In the genomic region with DNA sequence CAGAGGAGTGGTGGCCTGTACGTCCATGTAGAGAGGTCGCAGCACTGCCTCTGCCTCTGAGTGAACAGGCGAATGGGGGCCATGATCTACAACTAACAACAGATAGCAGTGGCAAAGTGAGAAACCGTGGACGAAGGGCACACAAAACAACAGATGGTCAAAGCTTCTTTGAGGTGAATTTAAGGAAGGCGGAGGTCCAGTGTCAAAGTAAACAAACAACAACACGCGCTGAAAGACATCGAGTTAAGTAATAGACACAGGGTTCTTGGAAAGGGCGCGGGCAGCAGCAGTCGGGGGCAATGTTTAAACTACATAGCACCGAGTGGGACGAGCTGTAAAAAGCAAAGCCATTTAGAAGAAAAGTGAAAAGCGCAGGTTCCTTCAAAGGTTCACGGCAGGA, we compare ENCODE assay signal across 8 mouse cellular contexts. TPM values are rescaled to one million over a fixed set of nuclear protein-coding genes. Genes with fewer than 3 reads are reported as not detected.
A peak's percentile ranks its signal among the peaks of the same experiment; 100 is the strongest.
DNase-seq lines count a peak whose midpoint lies in the region; ATAC-seq and TF ChIP-seq lines count a peak whose summit lies in the region.

No protein-coding gene starts in this region.

- peak overlapping the region; percentile 81 for H3K4me2 ChIP-seq in limb, embryonic 14.5 days (replicated peaks; ENCODE audit: low read depth, low read length, severe bottlenecking)

- H3K27me3 ChIP-seq in C2C12 (ENCODE audit: control insufficient read depth, insufficient read depth, insufficient read length): no peaks in the 10 kb centered on the region
- H3K27me3 ChIP-seq in erythroblast, embryonic 14.5 days (ENCODE audit: control insufficient read depth): no peaks in the 10 kb centered on the region
- no peaks in the 10 kb centered on the region for H3K27me3 ChIP-seq in limb, embryonic 14.5 days (ENCODE audit: control insufficient read depth, insufficient read depth, low read length)

- peaks cover 46% of the 10 kb centered on the region for H3K36me3 ChIP-seq in C2C12 (ENCODE audit: control insufficient read depth, insufficient read depth)
- peaks cover 67% of the 10 kb centered on the region for H3K36me3 ChIP-seq in erythroblast, embryonic 14.5 days (ENCODE audit: control insufficient read depth)
- H3K36me3 ChIP-seq in limb, embryonic 14.5 days (ENCODE audit: control insufficient read depth, insufficient read depth, low read length): peaks cover 24% of the 10 kb centered on the region

- peaks cover 41% of the 10 kb centered on the region for H3K79me2 ChIP-seq in C2C12 (ENCODE audit: control insufficient read depth, insufficient read depth)

- no peak for TF ChIP-seq POLR2A in limb, embryonic 14.5 days (IDR thresholded peaks at IDR 0.05; ENCODE audit: borderline replicate concordance, extremely low read depth, insufficient read depth, insufficient read length)
- no peak for TF ChIP-seq POLR2A in olfactory bulb, adult 2 months (IDR thresholded peaks at IDR 0.05; ENCODE audit: insufficient read depth, low read depth, low read length)

- peak; percentile 17 for DNase-seq in adrenal gland, postnatal 10 days
- DNase-seq in adrenal gland, adult (ENCODE audit: inconsistent age in 2 of 2, low spot score in 1 of 2): no peak
- DNase-seq in limb, embryonic 14.5 days (ENCODE audit: low spot score): no peak
- no peak for DNase-seq in thymus, postnatal 25 days

- peak overlapping the region; percentile 91 for H3K9ac ChIP-seq in limb, embryonic 14.5 days (ENCODE audit: low read depth, low read length, severe bottlenecking)

- peak overlapping the region; percentile 87 for H3ac ChIP-seq in C2C12 (ENCODE audit: control insufficient read depth, insufficient read length, low read depth)

- H3K9me3 ChIP-seq in erythroblast, embryonic 14.5 days (ENCODE audit: control insufficient read depth, low read length): 0 out of 2 replicates have a peak, but pooled peaks cover 5% of the 10 kb centered on the region
- H3K9me3 ChIP-seq in limb, embryonic 14.5 days (ENCODE audit: control insufficient read depth, low read length): no peaks in the 10 kb centered on the region

- H3K4me1 ChIP-seq in erythroblast, embryonic 14.5 days (ENCODE audit: control insufficient read depth): peaks cover 32% of the 10 kb centered on the region
- H3K4me1 ChIP-seq in limb, embryonic 14.5 days (ENCODE audit: control insufficient read depth, insufficient read depth, low read length): peaks cover 6% of the 10 kb centered on the region; the same call in 1 of the 2 replicates
- peaks cover 3% of the 10 kb centered on the region; the same call in 1 of the 2 replicates for H3K4me1 ChIP-seq in olfactory bulb, adult 2 months (ENCODE audit: control insufficient read depth, insufficient read depth, low read length)

- peaks cover 7% of the 10 kb centered on the region for H3K79me3 ChIP-seq in C2C12 (ENCODE audit: low read depth)

- TF ChIP-seq CTCF in C2C12 (IDR thresholded peaks at IDR 0.05; ENCODE audit: control insufficient read depth, insufficient read depth, insufficient read length): no peak
- no peak for TF ChIP-seq CTCF in olfactory bulb, adult 2 months (IDR thresholded peaks at IDR 0.05; ENCODE audit: insufficient read depth, low read depth, low read length)

- ATAC-seq in limb, embryonic 14.5 days (ENCODE audit: low FRiP score, low read depth): 0 out of 2 replicates have a peak, but pooled peaks have one; percentile 1
- ATAC-seq in CD4-positive, CD25-positive, alpha-beta regulatory T cell, adult 4 months: no peak

- peak overlapping the region; percentile 73 for H3K4me3 ChIP-seq in C2C12 (ENCODE audit: insufficient read depth, poor library complexity, severe bottlenecking)
- peak overlapping the region; percentile 79 for H3K4me3 ChIP-seq in erythroblast, embryonic 14.5 days (replicated peaks)
- peak overlapping the region; percentile 87 for H3K4me3 ChIP-seq in limb, embryonic 14.5 days (replicated peaks; ENCODE audit: low read length)
- H3K4me3 ChIP-seq in olfactory bulb, adult 2 months (ENCODE audit: insufficient read depth, low read depth, low read length): peak overlapping the region; percentile 66

- WGBS in limb, embryonic 14.5 days: 2% methylated on average over 16 of the region's 16 CpGs
- WGBS in olfactory bulb, adult 2 months: under 1% methylated on average over 16 of the region's 16 CpGs

- peak overlapping the region; percentile 92 for H3K27ac ChIP-seq in limb, embryonic 14.5 days (replicated peaks; ENCODE audit: low read depth, low read length)
- H3K27ac ChIP-seq in olfactory bulb, adult 2 months (ENCODE audit: insufficient read depth, low read depth, low read length): peak overlapping the region; percentile 38; the same call in 1 of the 2 replicates

TF ChIP-seq in C2C12, 6 proteins besides CTCF, POLR2A, EP300 and RAD21:
- TF ChIP-seq MYOD1 (IDR thresholded peaks at IDR 0.05; ENCODE audit: control insufficient read depth, insufficient read length, low read depth) (no peak), MYOG (IDR thresholded peaks at IDR 0.05; ENCODE audit: control insufficient read depth, extremely low read depth, insufficient read length) (no peak), CEBPB (IDR thresholded peaks at IDR 0.05; ENCODE audit: low read depth) (no peak), USF1 (IDR thresholded peaks at IDR 0.05; ENCODE audit: low read depth) (no peak), FOSL1 (IDR thresholded peaks at IDR 0.05; ENCODE audit: insufficient read depth, low read length, poor library complexity, severe bottlenecking) (no peak), MAX (IDR thresholded peaks at IDR 0.05) (no peak)
TF ChIP-seq in C2C12: peak in this region for 0.

RNA-seq across cellular contexts. Expression of gene Romo1, which starts 0.5 kb away (rescaled TPM):
- 100 to 1,000 TPM; 406 to 407 TPM for total RNA-seq in adrenal gland, postnatal 10 days (2021)
- polyA plus RNA-seq in C2C12 (2012; fragmentation: generic; extraction: Trizol): 287 TPM
- 41.6 and 50.1 TPM in 2 replicates for polyA plus RNA-seq in erythroblast, embryonic 14.5 days (2012)
- 312 and 331 TPM in 2 replicates for polyA plus RNA-seq in limb, embryonic 14.5 days (2012; rRNA removed)
- 406 and 435 TPM in 2 replicates for polyA plus RNA-seq in limb, embryonic 14.5 days (2014; fragmentation: Nextera tagmentation; extraction: Ambion mirVana)
- polyA plus RNA-seq in olfactory bulb, adult 2 months (2012; ENCODE audit: insufficient read depth, insufficient read length, low replicate concordance, missing spikeins): not detected in 2 replicates
- 100 to 1,000 TPM; 109 to 134 TPM for polyA plus RNA-seq in CD4-positive, CD25-positive, alpha-beta regulatory T cell, adult 4 months (2017; shearing (Covaris generic))

RNA-seq across cellular contexts. Expression of gene Nfs1, which starts 0.6 kb away (rescaled TPM):
- 10 to 100 TPM; 72.0 to 78.8 TPM for total RNA-seq in adrenal gland, postnatal 10 days (2021)
- polyA plus RNA-seq in C2C12 (2012; fragmentation: generic; extraction: Trizol): 33.7 TPM
- polyA plus RNA-seq in erythroblast, embryonic 14.5 days (2012): 3.2 and 3.4 TPM in 2 replicates
- polyA plus RNA-seq in limb, embryonic 14.5 days (2012; rRNA removed): 36.6 and 36.8 TPM in 2 replicates
- polyA plus RNA-seq in limb, embryonic 14.5 days (2014; fragmentation: Nextera tagmentation; extraction: Ambion mirVana): 36.6 and 39.0 TPM in 2 replicates
- polyA plus RNA-seq in olfactory bulb, adult 2 months (2012; ENCODE audit: insufficient read depth, insufficient read length, low replicate concordance, missing spikeins): not detected in 2 replicates
- 10 to 100 TPM; 40.2 to 47.6 TPM for polyA plus RNA-seq in CD4-positive, CD25-positive, alpha-beta regulatory T cell, adult 4 months (2017; shearing (Covaris generic))

RNA-seq across cellular contexts. Expression of gene Gm28036, which starts 16.5 kb away (rescaled TPM):
- total RNA-seq in adrenal gland, postnatal 10 days (2021): 10 to 100 TPM; 21.3 to 24.5 TPM
- 15.3 TPM for polyA plus RNA-seq in C2C12 (2012; fragmentation: generic; extraction: Trizol)
- 0.01 TPM in 1 of 2 replicates, not detected in the other for polyA plus RNA-seq in erythroblast, embryonic 14.5 days (2012)
- 14.4 and 23.3 TPM in 2 replicates for polyA plus RNA-seq in limb, embryonic 14.5 days (2012; rRNA removed)
- 10.9 and 12.8 TPM in 2 replicates for polyA plus RNA-seq in limb, embryonic 14.5 days (2014; fragmentation: Nextera tagmentation; extraction: Ambion mirVana)
- polyA plus RNA-seq in olfactory bulb, adult 2 months (2012; ENCODE audit: insufficient read depth, insufficient read length, low replicate concordance, missing spikeins): not detected in 2 replicates
- polyA plus RNA-seq in CD4-positive, CD25-positive, alpha-beta regulatory T cell, adult 4 months (2017; shearing (Covaris generic)): 1 to 10 TPM; 7.7 to 8.0 TPM

RNA-seq across cellular contexts. Expression of gene Rbm12, which starts 31.6 kb away (rescaled TPM):
- 10 to 100 TPM; 23.3 to 25.0 TPM for total RNA-seq in adrenal gland, postnatal 10 days (2021)
- 6.4 TPM for polyA plus RNA-seq in C2C12 (2012; fragmentation: generic; extraction: Trizol)
- polyA plus RNA-seq in erythroblast, embryonic 14.5 days (2012): 0.28 and 0.31 TPM in 2 replicates
- polyA plus RNA-seq in limb, embryonic 14.5 days (2012; rRNA removed): 28.5 and 35.0 TPM in 2 replicates
- polyA plus RNA-seq in limb, embryonic 14.5 days (2014; fragmentation: Nextera tagmentation; extraction: Ambion mirVana): 30.6 and 33.3 TPM in 2 replicates
- 391 TPM in 1 of 2 replicates, not detected in the other for polyA plus RNA-seq in olfactory bulb, adult 2 months (2012; ENCODE audit: insufficient read depth, insufficient read length, low replicate concordance, missing spikeins)
- polyA plus RNA-seq in CD4-positive, CD25-positive, alpha-beta regulatory T cell, adult 4 months (2017; shearing (Covaris generic)): 10 to 100 TPM; 15.6 to 19.2 TPM

RNA-seq across cellular contexts. Expression of gene Cpne1, which starts 31.6 kb away (rescaled TPM):
- 10 to 100 TPM; 44.4 to 47.5 TPM for total RNA-seq in adrenal gland, postnatal 10 days (2021)
- polyA plus RNA-seq in C2C12 (2012; fragmentation: generic; extraction: Trizol): 54.6 TPM
- polyA plus RNA-seq in erythroblast, embryonic 14.5 days (2012): 1.1 and 2.0 TPM in 2 replicates
- polyA plus RNA-seq in limb, embryonic 14.5 days (2012; rRNA removed): 90.7 and 123 TPM in 2 replicates
- polyA plus RNA-seq in limb, embryonic 14.5 days (2014; fragmentation: Nextera tagmentation; extraction: Ambion mirVana): 37.8 and 42.6 TPM in 2 replicates
- polyA plus RNA-seq in olfactory bulb, adult 2 months (2012; ENCODE audit: insufficient read depth, insufficient read length, low replicate concordance, missing spikeins): not detected in 2 replicates
- 10 to 100 TPM; 48.0 to 57.8 TPM for polyA plus RNA-seq in CD4-positive, CD25-positive, alpha-beta regulatory T cell, adult 4 months (2017; shearing (Covaris generic))
